Mouse (Mus musculus): Measurements from ENCODE around the gene Hnrnpab.
A peak's percentile ranks its signal among the peaks of the same experiment; 100 is the strongest.

Hnrnpab gene

GRCm38 (mm10) chr11:51609266-51609909 lies 2.7 kb upstream of the Hnrnpab start:
- ATAC-seq (ENCODE audit: insufficient number of reproducible peaks, low FRiP score, low TSS enrichment): no peak

DNA sequence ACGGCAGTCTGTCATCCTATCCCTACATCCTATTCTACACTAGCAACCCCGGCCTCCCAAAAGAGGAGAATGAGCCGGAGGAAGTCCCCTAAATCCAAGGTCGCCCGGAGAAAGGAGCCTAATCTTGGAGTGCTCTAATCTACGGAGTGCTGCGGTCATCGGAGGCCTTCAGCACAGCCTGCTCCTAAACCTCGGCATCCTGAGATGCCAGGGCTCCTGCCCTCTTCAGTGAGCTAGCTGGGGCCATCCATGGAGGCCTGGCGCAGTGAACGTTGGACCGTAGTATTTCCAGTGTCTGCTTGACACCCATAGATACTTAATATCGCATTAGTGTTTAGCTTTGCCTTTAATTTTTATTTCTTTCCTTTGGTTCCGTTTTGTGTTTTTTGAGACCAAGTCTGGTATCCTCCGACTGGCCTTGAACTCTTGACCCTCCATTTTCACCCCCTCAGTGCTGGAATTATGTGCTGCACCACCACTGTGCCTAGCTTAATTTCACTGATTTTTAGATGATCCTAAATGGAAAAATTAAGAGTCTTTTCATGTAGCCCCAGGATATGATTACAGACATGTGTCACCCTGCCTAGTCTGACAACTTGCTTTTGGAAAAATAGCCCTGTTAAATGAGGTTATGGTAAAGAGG lies 570 bp upstream of the Hnrnpab start:
- no peak for ATAC-seq (ENCODE audit: insufficient number of reproducible peaks, low FRiP score, low TSS enrichment)

DNA sequence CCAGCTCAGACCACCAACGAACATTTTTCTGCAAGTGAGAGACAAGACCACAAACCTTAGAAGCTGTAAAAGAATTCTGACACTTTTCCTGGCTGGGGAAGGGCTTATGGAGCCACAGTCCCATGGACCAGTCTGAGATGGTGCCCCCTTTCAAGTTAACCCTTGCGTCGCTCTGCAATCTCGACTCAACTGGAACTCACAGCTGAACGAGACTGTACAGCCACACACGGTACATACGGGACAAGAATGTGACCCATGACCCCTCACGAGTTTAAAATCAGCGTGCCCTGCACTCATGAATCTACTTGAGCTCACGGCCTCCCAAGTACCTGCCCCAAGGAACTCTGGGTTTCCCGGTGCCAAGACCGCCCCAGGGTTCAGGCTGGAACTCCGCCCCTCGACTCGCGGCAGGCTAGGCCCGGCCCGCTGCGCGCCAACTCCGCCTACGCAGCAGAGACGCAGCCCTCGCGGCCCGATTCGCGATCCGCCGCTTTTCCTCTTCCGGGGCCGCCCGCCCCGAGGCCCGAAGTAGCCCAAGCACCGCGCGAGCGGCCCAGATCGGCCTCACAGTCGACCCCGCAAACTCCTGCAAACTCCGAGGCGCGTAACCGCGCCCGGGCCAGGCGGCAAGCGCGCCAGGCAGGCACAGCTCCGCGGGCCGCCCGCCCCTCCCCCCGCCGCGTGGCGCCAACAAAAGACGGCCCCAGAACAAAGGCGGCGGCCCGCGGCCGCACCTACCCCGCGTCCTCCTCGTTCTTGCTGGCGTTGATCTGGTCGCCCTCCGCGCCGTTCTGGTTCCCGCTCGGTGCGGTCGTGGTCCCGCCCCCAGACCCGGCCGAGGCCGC lies 823 bp downstream of the Hnrnpab start:
- peak; percentile 27 for ATAC-seq (ENCODE audit: insufficient number of reproducible peaks, low FRiP score, low TSS enrichment)

DNA sequence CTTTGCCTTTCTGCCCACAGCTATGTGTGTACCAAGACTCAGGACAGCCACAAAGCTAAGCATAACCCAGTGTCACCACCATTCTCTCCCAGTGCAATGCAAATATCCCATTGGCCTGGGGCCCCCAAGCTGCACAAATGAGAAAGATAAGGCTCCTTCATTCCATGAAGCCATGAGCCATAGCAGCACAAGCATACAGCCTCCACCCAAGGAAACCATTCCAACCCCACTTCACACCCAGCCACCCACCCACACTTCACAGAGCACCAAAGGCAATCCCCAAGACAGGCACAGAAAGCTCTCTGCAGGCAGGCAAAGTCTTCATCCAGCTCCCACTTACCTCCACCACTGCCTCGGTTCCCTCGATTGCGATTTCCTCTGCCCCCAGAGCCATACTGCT lies 4.4 kb downstream of the Hnrnpab start:
- ATAC-seq (ENCODE audit: insufficient number of reproducible peaks, low FRiP score, low TSS enrichment): no peak

DNA sequence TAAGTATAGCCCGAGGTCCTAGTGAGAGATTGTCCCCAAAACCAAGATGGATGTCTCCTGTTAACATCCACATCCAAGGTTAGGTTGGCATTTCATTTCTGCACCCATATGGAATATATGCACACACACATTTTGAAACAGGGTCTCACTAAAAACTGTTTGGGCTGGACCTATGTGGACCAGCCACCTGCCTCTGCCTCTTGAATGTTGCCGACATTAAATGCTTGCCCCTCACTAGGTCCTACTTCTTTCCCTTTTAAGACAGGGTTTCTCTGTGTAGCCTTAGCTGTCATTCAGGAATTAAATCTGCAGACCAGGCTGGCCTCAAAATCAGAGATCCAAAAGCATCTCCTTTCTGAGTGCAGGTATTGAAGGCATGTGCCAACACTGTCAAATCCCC lies 9.1 kb downstream of the Hnrnpab start:
- ATAC-seq (ENCODE audit: insufficient number of reproducible peaks, low FRiP score, low TSS enrichment): no peak

GRCm38 (mm10) chr11:51595459-51596083 lies 11.1 kb downstream of the Hnrnpab start:
- ATAC-seq (ENCODE audit: insufficient number of reproducible peaks, low FRiP score, low TSS enrichment): no peak

- ATAC-seq (ENCODE audit: insufficient number of reproducible peaks, low FRiP score, low TSS enrichment): no peak
These were observed 11.8 kb downstream of the Hnrnpab start for GRCm38 (mm10) chr11:51594715-51595350.

GRCm38 (mm10) chr11:51593849-51594248 lies 12.8 kb downstream of the Hnrnpab start:
- ATAC-seq (ENCODE audit: insufficient number of reproducible peaks, low FRiP score, low TSS enrichment): no peak

GRCm38 (mm10) chr11:51593368-51593767 lies 13.3 kb downstream of the Hnrnpab start:
- ATAC-seq (ENCODE audit: insufficient number of reproducible peaks, low FRiP score, low TSS enrichment): no peak

GRCm38 (mm10) chr11:51591915-51592314 lies 14.7 kb downstream of the Hnrnpab start:
- no peak for ATAC-seq (ENCODE audit: insufficient number of reproducible peaks, low FRiP score, low TSS enrichment)

DNA sequence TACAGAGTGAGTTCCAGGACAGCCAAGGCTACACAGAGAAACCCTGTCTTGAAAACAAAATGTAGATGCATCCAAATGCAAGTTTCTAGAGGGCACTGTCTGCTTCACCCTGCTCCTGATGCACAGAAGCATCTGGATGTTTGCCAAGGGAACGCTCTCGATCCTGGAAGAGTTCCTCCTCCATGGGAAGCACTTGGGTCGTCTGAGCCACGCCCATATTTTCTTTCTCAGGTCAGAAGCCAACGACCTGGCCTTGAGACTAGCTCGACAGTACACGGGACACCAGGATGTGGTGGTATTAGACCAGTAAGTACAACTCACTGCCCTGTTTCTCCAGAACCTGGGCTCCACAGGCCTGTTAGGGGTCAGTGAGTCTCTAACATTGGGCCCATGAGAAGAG lies 15.5 kb downstream of the Hnrnpab start:
- ATAC-seq (ENCODE audit: insufficient number of reproducible peaks, low FRiP score, low TSS enrichment): no peak

GRCm38 (mm10) chr11:51590002-51590401 lies 16.6 kb downstream of the Hnrnpab start:
- ATAC-seq (ENCODE audit: insufficient number of reproducible peaks, low FRiP score, low TSS enrichment): no peak

DNA sequence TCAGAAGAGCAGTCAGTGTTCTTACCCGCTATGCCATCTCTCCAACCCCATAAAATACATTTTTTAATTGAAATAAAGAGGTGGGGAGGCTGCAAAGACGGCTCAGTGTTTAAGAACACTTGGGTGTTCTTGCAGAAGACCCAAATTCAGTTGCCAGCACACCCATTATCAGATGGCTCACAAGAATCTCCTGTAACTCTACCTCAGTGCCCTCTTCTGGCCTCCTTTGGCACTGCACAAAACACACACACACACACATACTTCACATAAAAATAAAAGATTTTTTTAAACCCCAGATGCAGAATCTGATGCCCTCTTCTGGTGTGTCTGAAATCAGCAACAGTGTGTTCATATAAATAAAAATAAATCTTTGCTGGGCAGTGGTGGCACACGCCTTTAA lies 17.8 kb downstream of the Hnrnpab start:
- no peak for ATAC-seq (ENCODE audit: insufficient number of reproducible peaks, low FRiP score, low TSS enrichment)

DNA sequence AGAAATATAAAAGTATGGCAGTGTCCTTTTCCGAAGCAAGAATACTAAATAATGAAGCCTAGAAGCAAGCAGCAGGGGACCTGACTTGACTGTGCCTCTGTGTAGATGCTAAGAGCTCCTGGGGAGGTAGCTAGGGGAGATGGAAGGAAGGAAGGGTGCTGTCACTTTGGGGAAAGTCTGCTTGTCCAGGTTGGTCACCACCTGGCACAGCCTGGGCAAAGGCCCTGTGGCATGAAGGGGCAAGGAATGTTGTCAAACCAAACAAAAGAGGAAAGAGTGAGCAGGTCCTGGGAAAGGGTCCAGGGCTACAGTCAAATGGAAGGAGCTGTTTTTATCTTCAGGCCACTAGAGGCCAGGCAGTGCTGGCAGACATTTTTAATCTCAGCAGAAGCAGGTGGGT lies 19.6 kb downstream of the Hnrnpab start:
- no peak for ATAC-seq (ENCODE audit: insufficient number of reproducible peaks, low FRiP score, low TSS enrichment)

DNA sequence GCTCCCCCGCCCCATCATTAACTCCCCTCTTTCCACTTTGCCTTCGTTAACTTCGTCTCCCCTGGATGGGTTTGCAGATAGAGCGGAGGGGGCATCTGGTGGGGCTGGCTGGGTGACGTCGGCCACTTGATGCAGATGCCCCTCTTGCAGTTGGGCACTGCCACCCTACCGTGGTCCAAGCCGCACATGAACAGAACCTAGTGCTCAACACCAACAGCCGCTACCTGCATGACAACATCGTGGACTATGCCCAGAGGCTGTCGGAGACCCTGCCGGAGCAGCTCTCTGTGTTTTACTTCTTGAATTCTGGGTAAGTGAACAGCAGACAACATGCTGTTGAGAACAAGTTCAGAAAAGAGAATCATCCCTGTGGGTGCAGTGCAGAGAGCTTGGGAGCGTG lies 20.2 kb downstream of the Hnrnpab start:
- ATAC-seq (ENCODE audit: insufficient number of reproducible peaks, low FRiP score, low TSS enrichment): no peak

DNA sequence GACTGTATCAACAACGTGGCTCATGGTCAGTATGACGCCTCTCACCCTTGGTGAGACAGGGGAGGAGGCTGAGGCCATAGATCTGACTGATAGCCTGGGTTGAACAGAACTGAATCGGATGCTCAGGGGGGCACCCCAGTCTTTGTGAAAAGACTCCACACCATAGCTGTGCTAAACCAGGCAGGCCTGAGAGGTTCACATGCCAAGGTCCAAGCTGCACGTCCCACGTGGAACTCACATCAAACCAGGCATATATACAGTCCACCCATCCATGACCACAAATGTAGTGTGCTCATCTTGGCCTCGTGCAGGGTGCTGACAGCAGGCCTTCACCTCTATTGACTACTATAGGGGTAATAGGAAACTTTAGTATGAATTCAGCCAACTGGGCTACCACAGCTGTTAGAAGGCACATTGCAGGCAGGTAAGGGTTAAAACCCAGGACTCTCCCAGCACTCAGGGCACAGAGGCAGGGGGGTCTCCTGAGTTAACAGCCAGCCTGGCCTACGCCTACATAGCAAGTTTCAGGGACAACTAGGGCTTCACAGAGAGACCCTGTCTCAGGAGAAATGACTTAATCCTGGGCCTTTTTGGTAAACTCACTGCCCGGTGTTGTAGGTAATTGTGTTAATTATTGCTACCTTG lies 20.9 kb downstream of the Hnrnpab start:
- no peak for ATAC-seq (ENCODE audit: insufficient number of reproducible peaks, low FRiP score, low TSS enrichment)

GRCm38 (mm10) chr11:51584431-51585248 lies 22.0 kb downstream of the Hnrnpab start, which contains the start of gene Phykpl:
Gene Phykpl, plus strand, starts transcription at chr11:51584757.
- ATAC-seq (ENCODE audit: insufficient number of reproducible peaks, low FRiP score, low TSS enrichment): peak; percentile 91

DNA sequence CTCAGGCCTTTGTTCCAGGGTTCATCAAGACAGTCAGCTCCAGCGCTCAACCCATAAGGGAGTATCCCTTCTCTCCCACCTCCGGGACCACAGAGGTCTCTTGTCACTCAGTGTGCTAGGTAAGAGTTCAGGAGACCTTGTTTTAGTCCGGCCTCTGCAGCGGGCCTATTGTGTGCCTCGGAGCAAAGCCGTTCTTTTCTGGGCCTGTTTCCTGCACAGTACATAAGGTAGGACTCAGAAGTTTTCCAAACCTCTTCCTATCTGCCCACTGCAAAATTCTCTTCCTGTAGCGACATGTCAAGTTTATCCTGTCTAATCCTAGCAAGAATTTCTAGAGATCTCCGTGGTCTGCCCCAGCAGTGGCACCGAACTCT lies 22.6 kb downstream of the Hnrnpab start:
- ATAC-seq (ENCODE audit: insufficient number of reproducible peaks, low FRiP score, low TSS enrichment): peak; percentile 16

- ATAC-seq (ENCODE audit: insufficient number of reproducible peaks, low FRiP score, low TSS enrichment): no peak
These were observed 23.9 kb downstream of the Hnrnpab start for GRCm38 (mm10) chr11:51582713-51583112.
